Mouse (Mus musculus): Measurements from ENCODE around the gene Hikeshi. TPM values are rescaled to one million over a fixed set of nuclear protein-coding genes. Genes with fewer than 3 reads are reported as not detected.
A peak's percentile ranks its signal among the peaks of the same experiment; 100 is the strongest.

Gene Hikeshi
- polyA plus RNA-seq, 1 experiment from 2014 or later = 136 TPM

DNA sequence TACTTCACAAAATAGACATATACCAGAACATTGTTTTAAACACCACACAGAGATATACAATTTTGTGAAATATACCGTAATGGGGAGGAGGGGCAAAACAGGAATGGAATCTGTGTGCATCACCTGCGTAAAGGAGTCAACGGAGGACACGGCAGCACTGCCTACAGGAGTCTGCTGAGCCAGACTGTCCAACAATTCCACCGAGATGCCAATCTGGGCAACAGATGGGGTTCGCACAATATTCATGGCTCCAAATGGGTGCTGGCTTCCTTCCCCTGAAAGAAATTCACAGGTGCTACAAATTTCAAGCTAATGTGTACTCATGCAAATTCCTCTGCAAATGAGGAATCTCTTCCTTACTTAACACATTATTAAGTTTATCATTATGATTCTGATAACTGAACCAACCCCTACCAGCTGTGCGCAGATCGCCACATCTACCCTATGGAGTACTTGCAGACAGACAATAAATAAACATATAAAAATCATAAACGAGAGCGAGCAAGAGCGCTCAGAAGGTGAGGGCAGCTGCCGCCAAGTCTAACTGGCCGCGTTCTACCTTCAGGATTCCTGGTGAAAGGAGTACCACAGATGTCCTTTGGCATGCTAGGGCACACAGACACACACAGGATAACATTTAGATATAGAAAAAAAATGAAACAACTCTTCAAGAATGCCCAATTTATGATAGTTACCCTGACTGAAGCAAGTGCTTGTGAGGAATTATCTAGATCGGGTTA lies 17.4 kb downstream of the Hikeshi start:
- WGBS = 94% methylated on average over 15 of the region's 15 CpGs

GRCm38 (mm10) chr7:89917776-89918175 lies 23.2 kb downstream of the Hikeshi start:
- Histone ChIP-seq H3K4me2 (ENCODE audit: low read depth, low read length) (no peak overlapping the region), H3K9ac (ENCODE audit: low read depth, low read length) (no peak overlapping the region), H3K27ac (replicated peaks; ENCODE audit: low read depth, low read length) (no peak overlapping the region), H3K27me3 (replicated peaks; ENCODE audit: control insufficient read depth, insufficient read depth, low read length) (no peaks in the 10 kb centered on the region), H3K4me3 (ENCODE audit: low read depth, low read length) (no peak overlapping the region), H3K4me1 (ENCODE audit: control insufficient read depth, insufficient read depth, low read length) (no peaks in the 10 kb centered on the region), H3K36me3 (ENCODE audit: control insufficient read depth, insufficient read depth, low read length) (peaks cover 42% of the 10 kb centered on the region), H3K9me3 (ENCODE audit: control insufficient read depth, low read length) (no peaks in the 10 kb centered on the region)
- ATAC-seq (ENCODE audit: low read depth) = no peak
- 85% methylated on average over 4 of the region's 4 CpGs for WGBS
- no peak for DNase-seq (ENCODE audit: low spot score)

More for the DNA sequence above, 17.4 kb downstream of the Hikeshi start:
- Histone ChIP-seq H3K27ac (replicated peaks; ENCODE audit: low read depth, low read length) (no peak overlapping the region), H3K27me3 (replicated peaks; ENCODE audit: control insufficient read depth, insufficient read depth, low read length) (no peaks in the 10 kb centered on the region), H3K9ac (ENCODE audit: low read depth, low read length) (no peak overlapping the region), H3K36me3 (ENCODE audit: control insufficient read depth, insufficient read depth, low read length) (peaks cover 36% of the 10 kb centered on the region), H3K4me1 (ENCODE audit: control insufficient read depth, insufficient read depth, low read length) (no peaks in the 10 kb centered on the region), H3K4me2 (ENCODE audit: low read depth, low read length) (no peak overlapping the region), H3K4me3 (ENCODE audit: low read depth, low read length) (no peak overlapping the region), H3K9me3 (ENCODE audit: control insufficient read depth, low read length) (no peaks in the 10 kb centered on the region)
- ATAC-seq (ENCODE audit: low read depth) (no peak), DNase-seq (ENCODE audit: low spot score) (no peak)

GRCm38 (mm10) chr7:89916711-89917110 lies 24.3 kb downstream of the Hikeshi start:
- H3K27me3 ChIP-seq (replicated peaks; ENCODE audit: control insufficient read depth, insufficient read depth, low read length) = no peaks in the 10 kb centered on the region
- H3K36me3 ChIP-seq (ENCODE audit: control insufficient read depth, insufficient read depth, low read length) = peaks cover 37% of the 10 kb centered on the region
- peak; percentile 75 for DNase-seq (ENCODE audit: low spot score)
- H3K27ac ChIP-seq (replicated peaks; ENCODE audit: low read depth, low read length) = no peak overlapping the region
- no peaks in the 10 kb centered on the region for H3K4me1 ChIP-seq (ENCODE audit: control insufficient read depth, insufficient read depth, low read length)
- H3K9me3 ChIP-seq (ENCODE audit: control insufficient read depth, low read length) = no peaks in the 10 kb centered on the region
- no peak overlapping the region for H3K4me2 ChIP-seq (ENCODE audit: low read depth, low read length)
- H3K9ac ChIP-seq (ENCODE audit: low read depth, low read length) = no peak overlapping the region
- H3K4me3 ChIP-seq (ENCODE audit: low read depth, low read length) = no peak overlapping the region
- no peak for ATAC-seq (ENCODE audit: low read depth)
- 82% methylated on average over 5 of the region's 5 CpGs for WGBS

DNA sequence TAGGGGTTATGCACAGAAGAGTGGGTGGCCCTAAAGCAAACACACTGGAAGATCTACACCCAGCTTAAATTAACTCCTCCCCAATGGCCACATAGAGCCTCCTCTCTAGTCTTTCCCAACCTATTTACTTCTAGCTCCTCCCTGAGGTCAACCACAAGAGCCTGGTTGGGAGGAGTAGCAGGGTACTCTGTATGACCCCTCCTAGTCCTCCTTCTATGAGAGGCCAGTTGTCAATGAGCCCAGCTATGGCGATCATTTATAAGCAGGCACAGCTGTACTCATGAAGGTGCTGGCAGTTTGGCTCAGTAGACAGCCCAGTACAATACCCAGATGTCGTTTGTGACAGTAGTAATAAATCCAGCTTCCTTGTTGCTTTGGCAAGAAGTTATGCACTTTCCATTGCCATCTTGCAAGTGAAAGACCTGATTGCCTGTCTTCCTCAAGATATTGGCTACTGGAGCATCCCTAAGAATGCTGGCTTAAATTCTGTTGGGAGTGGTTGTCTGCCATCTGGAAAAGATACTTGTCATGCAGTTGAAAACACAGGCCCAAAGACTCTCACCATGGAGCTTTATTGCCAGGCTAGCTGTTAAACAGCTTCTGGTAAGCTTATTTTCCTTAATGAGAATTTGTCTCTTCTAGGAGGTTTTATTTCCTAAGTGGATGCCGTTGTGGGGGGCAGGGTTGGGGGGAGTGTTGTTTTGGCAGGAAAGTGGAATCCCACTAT lies 27.4 kb downstream of the Hikeshi start:
- Histone ChIP-seq H3K4me3 (ENCODE audit: low read depth, low read length) (no peak overlapping the region), H3K9ac (ENCODE audit: low read depth, low read length) (no peak overlapping the region), H3K36me3 (ENCODE audit: control insufficient read depth, insufficient read depth, low read length) (peaks cover 25% of the 10 kb centered on the region), H3K4me1 (ENCODE audit: control insufficient read depth, insufficient read depth, low read length) (no peaks in the 10 kb centered on the region; the same call in 1 of the 2 replicates), H3K4me2 (ENCODE audit: low read depth, low read length) (no peak overlapping the region), H3K27me3 (replicated peaks; ENCODE audit: control insufficient read depth, insufficient read depth, low read length) (0 out of 2 replicates have a peak, but pooled peaks cover 3% of the 10 kb centered on the region), H3K9me3 (ENCODE audit: control insufficient read depth, low read length) (no peaks in the 10 kb centered on the region), H3K27ac (replicated peaks; ENCODE audit: low read depth, low read length) (no peak overlapping the region)
- WGBS = 85% methylated on average over 3 of the region's 3 CpGs
- no peak for DNase-seq (ENCODE audit: low spot score)
- ATAC-seq (ENCODE audit: low read depth) = no peak

DNA sequence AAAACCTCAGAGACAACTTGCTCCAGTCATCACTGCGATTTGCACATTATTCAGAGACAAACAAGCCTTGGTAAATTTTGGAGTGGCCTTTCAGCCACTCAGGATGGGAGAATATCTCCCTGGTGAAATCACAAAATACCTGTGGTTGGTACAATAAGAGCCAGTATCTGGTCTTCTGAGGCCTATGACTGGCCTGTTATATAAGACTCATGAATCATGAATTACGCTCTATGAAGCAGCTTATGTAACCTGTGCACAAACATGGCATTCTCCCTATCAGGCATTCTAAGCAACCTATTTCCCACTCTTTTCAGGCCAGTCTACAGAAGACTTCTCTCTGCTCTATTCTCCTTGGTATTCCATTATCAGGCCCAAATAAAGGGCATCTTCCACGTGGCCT lies 28.6 kb downstream of the Hikeshi start:
- DNase-seq (ENCODE audit: low spot score) = no peak
- Histone ChIP-seq H3K36me3 (ENCODE audit: control insufficient read depth, insufficient read depth, low read length) (peaks cover 17% of the 10 kb centered on the region), H3K4me2 (ENCODE audit: low read depth, low read length) (no peak overlapping the region), H3K27me3 (replicated peaks; ENCODE audit: control insufficient read depth, insufficient read depth, low read length) (0 out of 2 replicates have a peak, but pooled peaks cover 3% of the 10 kb centered on the region), H3K4me1 (ENCODE audit: control insufficient read depth, insufficient read depth, low read length) (peaks cover 3% of the 10 kb centered on the region), H3K4me3 (ENCODE audit: low read depth, low read length) (no peak overlapping the region), H3K9ac (ENCODE audit: low read depth, low read length) (no peak overlapping the region), H3K27ac (replicated peaks; ENCODE audit: low read depth, low read length) (no peak overlapping the region), H3K9me3 (ENCODE audit: control insufficient read depth, low read length) (no peaks in the 10 kb centered on the region)
- no peak for ATAC-seq (ENCODE audit: low read depth)
- 84% methylated on average over 3 of the region's 3 CpGs for WGBS

- Histone ChIP-seq H3K9ac (ENCODE audit: low read depth, low read length) (no peak overlapping the region), H3K36me3 (ENCODE audit: control insufficient read depth, insufficient read depth, low read length) (no peaks in the 10 kb centered on the region), H3K27ac (replicated peaks; ENCODE audit: low read depth, low read length) (no peak overlapping the region), H3K4me3 (ENCODE audit: low read depth, low read length) (no peak overlapping the region), H3K27me3 (replicated peaks; ENCODE audit: control insufficient read depth, insufficient read depth, low read length) (0 out of 2 replicates have a peak, but pooled peaks cover 3% of the 10 kb centered on the region), H3K4me2 (ENCODE audit: low read depth, low read length) (peak overlapping the region; percentile 31; the same call in 1 of the 2 replicates), H3K4me1 (ENCODE audit: control insufficient read depth, insufficient read depth, low read length) (peaks cover 3% of the 10 kb centered on the region), H3K9me3 (ENCODE audit: control insufficient read depth, low read length) (no peaks in the 10 kb centered on the region)
- DNase-seq (ENCODE audit: low spot score) (no peak), ATAC-seq (ENCODE audit: low read depth) (no peak)
- WGBS = 68% methylated on average over 4 of the region's 4 CpGs
These were observed 31.3 kb downstream of the Hikeshi start for GRCm38 (mm10) chr7:89909711-89910110.

DNA sequence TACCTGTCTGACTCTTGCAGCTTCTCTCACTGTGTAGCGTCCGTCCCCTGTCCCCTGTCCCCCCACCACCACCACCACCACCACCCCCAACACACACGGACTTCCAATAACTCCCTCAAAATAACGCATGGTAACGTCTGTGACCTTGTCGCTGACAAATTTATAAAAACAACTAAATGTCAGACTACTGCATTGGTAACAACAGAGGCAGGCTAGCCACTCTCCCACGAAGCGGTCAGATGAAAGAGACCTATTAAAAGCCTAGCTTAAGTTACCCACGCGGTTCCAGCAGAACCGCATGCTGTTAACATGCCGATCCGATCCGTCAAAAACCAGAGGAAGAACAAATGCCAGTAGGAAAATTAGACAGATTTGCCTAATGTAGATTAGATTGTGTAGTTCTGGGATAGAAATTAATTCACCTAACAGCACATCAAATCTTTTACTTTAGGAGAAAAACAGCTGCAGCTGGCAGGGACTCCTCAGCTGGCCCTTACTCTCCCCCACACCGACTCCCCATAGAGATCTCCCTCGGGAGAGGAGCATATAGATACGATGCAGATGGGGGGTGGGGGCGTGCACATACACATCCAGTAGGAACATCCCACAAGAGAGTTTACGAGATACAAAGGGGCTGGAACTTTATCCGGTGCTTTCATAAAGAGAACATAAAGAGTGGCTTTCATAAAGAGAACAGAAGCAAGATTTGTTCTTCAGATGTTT lies 31.9 kb downstream of the Hikeshi start:
- Histone ChIP-seq H3K4me3 (ENCODE audit: low read depth, low read length) (no peak overlapping the region), H3K4me2 (ENCODE audit: low read depth, low read length) (peak overlapping the region; percentile 31), H3K36me3 (ENCODE audit: control insufficient read depth, insufficient read depth, low read length) (no peaks in the 10 kb centered on the region), H3K27me3 (replicated peaks; ENCODE audit: control insufficient read depth, insufficient read depth, low read length) (0 out of 2 replicates have a peak, but pooled peaks cover 3% of the 10 kb centered on the region), H3K9ac (ENCODE audit: low read depth, low read length) (no peak overlapping the region), H3K9me3 (ENCODE audit: control insufficient read depth, low read length) (no peaks in the 10 kb centered on the region), H3K27ac (replicated peaks; ENCODE audit: low read depth, low read length) (no peak overlapping the region), H3K4me1 (ENCODE audit: control insufficient read depth, insufficient read depth, low read length) (peaks cover 3% of the 10 kb centered on the region)
- 49% methylated on average over 20 of the region's 20 CpGs for WGBS
- peak; percentile 43 for DNase-seq (ENCODE audit: low spot score)
- ATAC-seq (ENCODE audit: low read depth) = no peak

- Histone ChIP-seq H3K9me3 (ENCODE audit: control insufficient read depth, low read length) (no peaks in the 10 kb centered on the region), H3K4me1 (ENCODE audit: control insufficient read depth, insufficient read depth, low read length) (peaks cover 6% of the 10 kb centered on the region), H3K4me2 (ENCODE audit: low read depth, low read length) (peak overlapping the region; percentile 31), H3K27me3 (replicated peaks; ENCODE audit: control insufficient read depth, insufficient read depth, low read length) (0 out of 2 replicates have a peak, but pooled peaks cover 3% of the 10 kb centered on the region), H3K27ac (replicated peaks; ENCODE audit: low read depth, low read length) (no peak overlapping the region), H3K36me3 (ENCODE audit: control insufficient read depth, insufficient read depth, low read length) (no peaks in the 10 kb centered on the region), H3K4me3 (ENCODE audit: low read depth, low read length) (no peak overlapping the region), H3K9ac (ENCODE audit: low read depth, low read length) (no peak overlapping the region)
- peak; percentile 45 for ATAC-seq (ENCODE audit: low read depth)
- WGBS = 28% methylated on average over 7 of the region's 7 CpGs
- DNase-seq (ENCODE audit: low spot score) = peak; percentile 72
These were observed 32.6 kb downstream of the Hikeshi start for GRCm38 (mm10) chr7:89908421-89908820.
